Mouse (Mus musculus) limb, embryonic 10.5 days (tissue): ENCODE measurements around the gene Trim54. TPM values are rescaled to one million over a fixed set of nuclear protein-coding genes. Genes with fewer than 3 reads are reported as not detected.

Source experiments
- DNase-seq: peaks from one replicate; pipeline ENCODE4 v3.0.0-alpha.2; 2017; ENCODE audit warnings: low spot score
- H3K27ac ChIP-seq: fragments of 300-500 bp; sonication (generic); 2 replicates; pipeline ENCODE4 v1.5.1; 2016; ENCODE audit warnings: mild to moderate bottlenecking
- H3K27me3 ChIP-seq: fragments of 300-500 bp; sonication (generic); 2 replicates; pipeline ENCODE4 v1.6.1; 2016; ENCODE audit warnings: low read depth, mild to moderate bottlenecking; ENCODE audit not compliant: poor library complexity, severe bottlenecking
- H3K36me3 ChIP-seq: fragments of 300-500 bp; sonication (generic); 2 replicates; pipeline ENCODE4 v1.6.1; 2016; ENCODE audit warnings: mild to moderate bottlenecking, moderate library complexity
- H3K4me1 ChIP-seq: fragments of 300-500 bp; sonication (generic); 2 replicates; pipeline ENCODE4 v1.6.1; 2016
- H3K4me3 ChIP-seq: fragments of 300-500 bp; sonication (generic); 2 replicates; pipeline ENCODE4 v1.5.1; 2016; ENCODE audit warnings: mild to moderate bottlenecking, moderate library complexity
- H3K9me3 ChIP-seq: fragments of 300-500 bp; sonication (generic); replicated peaks from 2 replicates; pipeline ENCODE4 v1.6.1; 2016; ENCODE audit warnings: mild to moderate bottlenecking
- WGBS: fragments of 180-500 bp; shearing (Covaris S2); methylation state at CpG from one replicate; pipeline ENCODE4 v1.1.7; 2016; 5-methylcytosine and 5-hydroxymethylcytosine counted together
- polyA plus RNA-seq: library from polyadenylated mRNA; unstranded; fragments of >200 nt; fragmentation: Nextera tagmentation; extraction: Ambion mirVana; gene quantifications from 2 replicates; pipeline ENCODE4 v1.2.1, GENCODE M21; 2016

The Trim54 gene
- polyA plus RNA-seq, 1 experiment from 2014 or later: 0.23 TPM

GRCm38 (mm10) chr5:31087131-31087530 is 29.4 kb upstream of the Trim54 start:
- H3K27me3 ChIP-seq: peaks cover 85% of the 10 kb centered on the region
- no peak for DNase-seq
- peaks cover 17% of the 10 kb centered on the region for H3K4me1 ChIP-seq
- no peaks in the 10 kb centered on the region for H3K36me3 ChIP-seq
- no peaks in the 10 kb centered on the region for H3K9me3 ChIP-seq
- H3K27ac ChIP-seq: no peak overlapping the region
- no peak overlapping the region for H3K4me3 ChIP-seq
- 82% methylated on average over 2 of the region's 2 CpGs for WGBS

- H3K9me3 ChIP-seq: no peaks in the 10 kb centered on the region
- H3K4me1 ChIP-seq: peaks cover 36% of the 10 kb centered on the region
- H3K27ac ChIP-seq: peak overlapping the region; percentile 21
- peaks cover 100% of the 10 kb centered on the region for H3K27me3 ChIP-seq
- H3K4me3 ChIP-seq: peak overlapping the region; percentile 47
- no peaks in the 10 kb centered on the region for H3K36me3 ChIP-seq
- WGBS: 2% methylated on average over 51 of the region's 53 CpGs
- no peak for DNase-seq
These were observed 24.1 kb upstream of the Trim54 start for GRCm38 (mm10) chr5:31092231-31092975.

- Histone ChIP-seq H3K4me3 (peak overlapping the region; percentile 47), H3K4me1 (peaks cover 36% of the 10 kb centered on the region), H3K9me3 (no peaks in the 10 kb centered on the region), H3K27ac (peak overlapping the region; percentile 21; the same call in 1 of the 2 replicates), H3K36me3 (no peaks in the 10 kb centered on the region), H3K27me3 (peaks cover 100% of the 10 kb centered on the region)
- peak; percentile 64 for DNase-seq
- WGBS: under 1% methylated on average over 54 of the region's 54 CpGs
These were observed 23.1 kb upstream of the Trim54 start for GRCm38 (mm10) chr5:31093151-31094041.

- no peaks in the 10 kb centered on the region for H3K36me3 ChIP-seq
- peak overlapping the region; percentile 47 for H3K4me3 ChIP-seq
- H3K9me3 ChIP-seq: no peaks in the 10 kb centered on the region
- peak; percentile 72 for DNase-seq
- H3K4me1 ChIP-seq: peaks cover 36% of the 10 kb centered on the region
- WGBS: 2% methylated on average over 28 of the region's 29 CpGs
- no peak overlapping the region for H3K27ac ChIP-seq
- peaks cover 99% of the 10 kb centered on the region for H3K27me3 ChIP-seq
These were observed 22.3 kb upstream of the Trim54 start for GRCm38 (mm10) chr5:31094100-31094798.

- Histone ChIP-seq H3K4me3 (peak overlapping the region; percentile 47), H3K4me1 (peaks cover 36% of the 10 kb centered on the region), H3K9me3 (no peaks in the 10 kb centered on the region), H3K36me3 (no peaks in the 10 kb centered on the region), H3K27ac (no peak overlapping the region), H3K27me3 (peaks cover 94% of the 10 kb centered on the region)
- DNase-seq: peak; percentile 58
- 1% methylated on average over 59 of the region's 59 CpGs for whole genome bisulfite sequencing
These were observed 21.5 kb upstream of the Trim54 start for GRCm38 (mm10) chr5:31094799-31095691.

- Histone ChIP-seq H3K4me3 (peak overlapping the region; percentile 47), H3K27me3 (peaks cover 86% of the 10 kb centered on the region), H3K27ac (no peak overlapping the region), H3K4me1 (peaks cover 36% of the 10 kb centered on the region), H3K36me3 (no peaks in the 10 kb centered on the region), H3K9me3 (no peaks in the 10 kb centered on the region)
- DNase-seq: no peak
- WGBS: 26% methylated on average over 11 of the region's 11 CpGs
These were observed 20.6 kb upstream of the Trim54 start for GRCm38 (mm10) chr5:31095711-31096480.

GRCm38 (mm10) chr5:31105814-31106335 is 10.6 kb upstream of the Trim54 start, which contains the start of gene Dnajc5g:
Gene Dnajc5g (plus strand): TSS chr5:31106285.
- Histone ChIP-seq H3K27ac (no peak within 1 kb of the TSS), H3K9me3 (no peaks in the 10 kb centered on the region), H3K4me1 (no peaks in the 10 kb centered on the region), H3K36me3 (no peaks in the 10 kb centered on the region), H3K27me3 (no peaks in the 10 kb centered on the region), H3K4me3 (no peak within 1 kb of the TSS)
- DNase-seq: no peak
- 81% methylated on average over 9 of the region's 9 CpGs for WGBS

GRCm38 (mm10) chr5:31108000-31108490 is 8.5 kb upstream of the Trim54 start, which contains the start of gene Slc30a3:
Gene Slc30a3 (minus strand): TSS chr5:31108237.
- H3K27ac ChIP-seq: no peak within 1 kb of the TSS
- DNase-seq: no peak
- H3K9me3 ChIP-seq: no peaks in the 10 kb centered on the region
- no peak within 1 kb of the TSS for H3K4me3 ChIP-seq
- WGBS: 90% methylated on average over 18 of the region's 18 CpGs
- H3K27me3 ChIP-seq: no peaks in the 10 kb centered on the region
- H3K36me3 ChIP-seq: no peaks in the 10 kb centered on the region
- no peaks in the 10 kb centered on the region for H3K4me1 ChIP-seq

- 31% methylated on average over 7 of the region's 7 CpGs for WGBS
These were observed 5.7 kb upstream of the Trim54 start for GRCm38 (mm10) chr5:31110781-31111180.

GRCm38 (mm10) chr5:31116912-31117311 is 400 bp downstream of the Trim54 start:
- H3K27ac ChIP-seq: no peak overlapping the region
- H3K36me3 ChIP-seq: no peaks in the 10 kb centered on the region
- peaks cover 17% of the 10 kb centered on the region for H3K27me3 ChIP-seq
- no peaks in the 10 kb centered on the region for H3K9me3 ChIP-seq
- H3K4me3 ChIP-seq: no peak overlapping the region
- no peaks in the 10 kb centered on the region for H3K4me1 ChIP-seq
- WGBS: 19% methylated on average over 10 of the region's 10 CpGs
- no peak for DNase-seq

More at GRCm38 (mm10) chr5:31110781-31111180, 5.7 kb upstream of the Trim54 start:
- Histone ChIP-seq H3K4me3 (no peak overlapping the region), H3K36me3 (no peaks in the 10 kb centered on the region), H3K27me3 (peaks cover 6% of the 10 kb centered on the region; the same call in 1 of the 2 replicates), H3K4me1 (no peaks in the 10 kb centered on the region), H3K9me3 (no peaks in the 10 kb centered on the region), H3K27ac (no peak overlapping the region)
- DNase-seq: no peak

- no peak for DNase-seq
- Histone ChIP-seq H3K9me3 (no peaks in the 10 kb centered on the region), H3K36me3 (no peaks in the 10 kb centered on the region), H3K4me3 (no peak overlapping the region), H3K27me3 (peaks cover 10% of the 10 kb centered on the region), H3K27ac (no peak overlapping the region), H3K4me1 (0 out of 2 replicates have a peak, but pooled peaks cover 4% of the 10 kb centered on the region)
- WGBS: 89% methylated on average over 8 of the region's 8 CpGs
These were observed 4.6 kb downstream of the Trim54 start for GRCm38 (mm10) chr5:31121111-31121510.
